Mouse (Mus musculus) cerebellum, postnatal 14 days (tissue): ENCODE data around the gene Macrod1.

Source experiments
- DNase-seq, 2 experiments: peaks; one replicate each; pipeline ENCODE4 v3.0.0; 2021; ENCODE audit warnings: mixed read lengths in 2 of 2

Gene Macrod1

GRCm38 (mm10) chr19:7083035-7083794 is 26.6 kb downstream of the Macrod1 start:
- no peak for DNase-seq

DNA sequence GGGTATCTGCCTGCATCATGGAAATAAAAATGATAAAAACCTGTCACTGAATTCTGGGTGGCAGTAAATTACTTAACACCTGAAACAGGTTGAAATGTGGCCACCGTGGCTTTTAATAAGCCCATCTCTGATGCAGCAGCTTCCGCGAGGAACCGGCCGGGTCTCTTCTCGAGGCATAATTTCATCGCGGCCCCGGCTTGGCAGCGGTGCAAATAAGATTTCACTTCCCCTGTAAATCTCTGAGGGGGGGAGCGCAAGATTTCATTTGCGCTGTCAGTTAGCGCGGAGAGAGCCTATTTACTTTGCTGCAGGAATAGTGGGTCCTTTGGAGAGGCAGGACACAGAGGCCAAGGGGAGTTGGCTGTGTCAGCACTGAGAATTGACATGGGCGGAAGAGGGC is 28.1 kb downstream of the Macrod1 start:
- no peak for DNase-seq

DNA sequence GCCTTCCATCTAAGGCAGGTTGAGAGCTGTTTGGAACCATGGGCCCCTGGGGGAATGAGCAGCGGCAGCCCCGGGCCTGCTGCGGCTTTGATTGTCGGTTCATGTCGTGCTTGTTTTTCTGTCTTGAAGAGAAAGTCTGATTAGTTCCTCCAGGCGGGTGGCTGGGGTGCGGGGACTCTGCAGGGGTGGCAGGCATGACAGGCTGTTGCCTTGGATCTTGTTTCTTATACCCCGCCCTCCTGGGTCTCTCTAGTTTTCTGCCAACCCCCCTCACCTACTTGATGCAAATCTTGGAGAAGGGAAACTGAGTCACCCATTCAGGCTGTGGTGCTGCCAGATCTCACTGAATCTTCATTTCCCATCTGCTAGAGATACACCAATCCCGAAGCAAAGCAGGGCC is 31.9 kb downstream of the Macrod1 start:
- DNase-seq: no peak

GRCm38 (mm10) chr19:7089050-7089449 is 32.4 kb downstream of the Macrod1 start:
- no peak for DNase-seq

GRCm38 (mm10) chr19:7089842-7090251 is 33.2 kb downstream of the Macrod1 start:
- no peak for DNase-seq

- peak; percentile 70 to 78 for DNase-seq
These were observed 33.9 kb downstream of the Macrod1 start for GRCm38 (mm10) chr19:7090369-7091064.

GRCm38 (mm10) chr19:7091448-7092050 is 34.9 kb downstream of the Macrod1 start:
- DNase-seq: no peak

DNA sequence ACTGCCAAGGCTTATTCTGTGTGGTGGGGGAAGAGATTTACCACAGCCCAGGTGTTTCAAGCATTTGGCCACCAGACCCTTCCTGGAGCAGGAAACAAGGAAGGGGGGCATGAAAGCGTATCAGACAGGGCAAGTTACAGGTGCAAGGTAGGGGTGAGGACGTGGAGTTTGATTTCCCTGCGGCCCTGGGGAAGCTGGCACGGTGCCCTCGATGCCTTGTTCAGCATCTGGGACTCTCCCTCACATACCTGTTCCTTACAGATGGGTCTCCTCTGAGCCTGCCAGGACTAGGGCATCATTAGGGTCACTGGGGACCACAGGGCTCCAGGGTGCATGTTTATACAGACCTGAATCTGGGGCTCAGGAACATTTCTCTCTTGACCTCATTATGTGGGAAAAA is 36.1 kb downstream of the Macrod1 start:
- DNase-seq: peak in 1 of 2 experiments; percentile 47

- DNase-seq: no peak
These were observed 43.1 kb downstream of the Macrod1 start for GRCm38 (mm10) chr19:7099620-7100155.

- DNase-seq: no peak
These were observed 45.4 kb downstream of the Macrod1 start for GRCm38 (mm10) chr19:7102039-7102438.

- no peak for DNase-seq
These were observed 46.9 kb downstream of the Macrod1 start for GRCm38 (mm10) chr19:7103349-7103992.

DNA sequence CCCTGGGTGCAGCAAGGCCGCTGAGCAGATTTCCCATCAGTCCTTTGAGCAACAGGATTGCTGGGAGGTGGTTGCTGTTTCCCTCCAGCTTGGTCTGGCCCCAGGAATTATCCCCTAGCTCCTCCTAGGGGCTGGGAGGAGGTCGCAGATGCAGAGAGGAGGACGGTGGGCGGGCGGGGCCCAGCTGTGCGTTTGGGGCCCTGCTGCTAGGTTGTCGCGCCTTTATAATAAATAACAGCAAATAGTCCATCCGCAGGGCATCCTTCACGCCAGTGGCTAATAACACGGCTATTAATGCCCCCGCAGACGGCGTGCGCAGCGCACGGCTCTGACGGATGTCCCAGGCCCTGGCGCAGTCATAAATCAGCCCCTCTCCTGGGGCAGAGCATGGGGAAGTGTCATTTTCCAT is 47.4 kb downstream of the Macrod1 start:
- no peak for DNase-seq

DNA sequence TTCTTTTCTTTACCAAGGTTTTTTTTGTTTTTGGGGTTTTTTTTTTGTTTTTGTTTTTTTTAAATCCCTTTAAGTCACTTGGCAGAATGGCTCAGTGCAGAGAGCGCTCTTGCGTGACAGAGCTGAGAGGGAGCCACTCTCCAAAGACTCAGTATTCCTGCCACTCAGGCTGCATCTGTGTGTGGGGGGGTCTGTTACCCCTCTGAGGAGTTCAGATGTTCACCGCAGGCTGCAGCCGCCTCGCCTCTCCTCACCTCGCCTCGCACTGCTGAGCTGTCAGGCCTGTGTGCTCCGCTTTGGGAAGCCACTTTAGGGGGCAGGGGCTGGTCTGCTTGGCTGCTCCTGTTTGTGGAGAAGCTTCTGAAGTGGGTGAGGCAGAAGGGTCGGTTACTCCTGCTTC is 48.9 kb downstream of the Macrod1 start, which contains the start of gene Flrt1:
Gene Flrt1, minus strand, starts transcription at position 186 of the 400 bp plus-strand sequence.
- no peak for DNase-seq

DNA sequence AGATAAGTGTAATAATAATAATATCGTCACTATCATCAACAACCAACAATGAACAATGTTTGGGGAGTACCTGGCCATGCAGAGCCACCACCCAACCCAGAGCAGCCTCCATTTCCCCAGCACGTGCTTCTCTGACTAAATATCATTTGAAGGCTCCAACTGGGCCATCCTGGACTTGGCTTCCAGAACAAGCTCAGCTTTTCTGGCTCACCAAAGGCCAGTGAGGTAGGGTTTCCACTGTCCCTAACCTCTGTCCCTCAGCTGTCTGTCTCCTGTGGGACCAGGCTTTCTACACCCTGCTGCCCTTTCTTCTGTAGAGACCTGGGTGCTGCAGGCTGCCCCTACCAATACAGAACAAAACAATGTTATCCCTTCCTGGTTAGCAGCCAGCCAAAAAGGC is 50.0 kb downstream of the Macrod1 start:
- DNase-seq: no peak

DNA sequence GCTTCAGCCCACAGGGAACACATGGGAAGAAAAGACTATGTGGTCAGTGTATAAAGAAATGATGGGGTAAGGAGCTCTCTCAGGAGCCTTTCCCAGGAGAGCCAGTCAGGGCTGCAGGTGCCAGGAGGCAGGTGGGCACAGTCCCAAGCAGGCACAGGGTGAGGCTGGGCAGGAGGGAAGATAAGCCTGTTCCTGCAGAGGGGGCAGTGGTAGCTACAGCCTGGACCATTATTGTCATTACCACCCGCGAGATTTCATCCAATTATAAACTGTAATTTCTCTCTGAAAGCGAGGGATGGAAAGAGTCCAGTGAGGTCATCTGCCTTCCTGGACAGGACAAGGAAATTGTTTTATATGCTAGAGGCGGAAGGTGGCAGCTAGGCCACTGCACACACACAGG is 50.6 kb downstream of the Macrod1 start:
- DNase-seq: no peak

GRCm38 (mm10) chr19:7108114-7108905 is 51.7 kb downstream of the Macrod1 start:
- peak in 1 of 2 experiments; percentile 56 for DNase-seq

DNA sequence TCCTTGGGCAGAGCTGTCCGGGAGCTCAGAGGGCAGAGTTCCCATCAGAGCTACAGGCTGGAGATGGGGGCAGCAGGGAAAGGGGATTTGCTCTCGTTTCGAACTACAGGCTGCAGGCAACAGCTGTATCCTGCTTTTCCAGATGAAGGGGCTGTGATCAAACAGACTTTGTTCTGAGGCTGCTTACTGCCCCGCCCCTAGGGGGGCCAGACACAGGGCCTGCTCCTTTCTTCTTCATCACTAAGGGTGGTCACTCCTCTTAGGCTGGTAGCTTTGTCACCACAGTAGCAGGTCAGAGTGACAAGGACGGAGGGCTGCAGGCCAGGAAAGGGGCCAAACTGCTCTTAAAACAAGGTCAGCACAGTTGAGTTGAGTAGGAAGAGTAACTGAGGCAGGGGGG is 53.5 kb downstream of the Macrod1 start:
- no peak for DNase-seq

DNA sequence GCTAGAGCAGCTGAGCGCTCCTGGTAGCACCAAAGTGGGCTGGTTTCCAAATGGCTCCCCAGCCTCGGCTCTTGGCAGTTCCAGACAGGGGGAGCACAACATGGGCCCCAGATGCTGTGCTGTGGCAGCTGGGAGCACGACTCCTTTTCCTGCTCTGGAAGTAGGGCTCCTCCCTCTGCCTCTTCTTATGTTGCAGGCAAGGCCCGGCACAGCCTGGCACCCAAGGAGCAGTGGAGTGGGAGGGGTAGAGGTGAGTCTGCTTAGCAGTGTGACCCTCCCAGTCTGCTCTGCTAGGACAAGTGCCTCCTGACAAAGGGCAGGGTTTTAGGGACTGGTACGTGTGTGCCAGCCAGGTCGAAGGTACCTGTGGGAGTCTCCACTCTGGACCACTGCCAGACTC is 54.3 kb downstream of the Macrod1 start:
- DNase-seq: no peak

- DNase-seq: no peak
These were observed 54.7 kb downstream of the Macrod1 start for GRCm38 (mm10) chr19:7111309-7111708.

GRCm38 (mm10) chr19:7111710-7112109 is 55.1 kb downstream of the Macrod1 start:
- DNase-seq: no peak

DNA sequence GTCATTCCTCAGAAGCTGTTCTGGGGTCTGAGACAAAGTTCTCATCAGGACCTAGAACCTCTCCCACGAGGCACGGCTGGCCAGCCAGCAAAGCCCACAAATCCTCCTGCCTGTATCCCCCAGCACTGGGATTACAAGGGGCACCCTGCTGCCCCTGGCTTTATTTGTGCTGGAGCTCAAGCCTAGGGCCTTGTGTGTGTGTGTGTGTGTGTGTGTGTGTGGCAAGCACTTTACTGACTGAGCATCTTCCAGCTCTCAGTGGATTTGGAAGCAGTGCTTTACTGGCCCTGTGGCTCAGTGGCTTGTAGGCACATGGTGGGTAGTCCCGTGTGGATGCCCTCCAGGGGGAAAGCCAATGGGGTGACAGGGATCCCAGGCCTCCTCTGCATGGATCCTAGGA is 56.0 kb downstream of the Macrod1 start:
- no peak for DNase-seq

DNA sequence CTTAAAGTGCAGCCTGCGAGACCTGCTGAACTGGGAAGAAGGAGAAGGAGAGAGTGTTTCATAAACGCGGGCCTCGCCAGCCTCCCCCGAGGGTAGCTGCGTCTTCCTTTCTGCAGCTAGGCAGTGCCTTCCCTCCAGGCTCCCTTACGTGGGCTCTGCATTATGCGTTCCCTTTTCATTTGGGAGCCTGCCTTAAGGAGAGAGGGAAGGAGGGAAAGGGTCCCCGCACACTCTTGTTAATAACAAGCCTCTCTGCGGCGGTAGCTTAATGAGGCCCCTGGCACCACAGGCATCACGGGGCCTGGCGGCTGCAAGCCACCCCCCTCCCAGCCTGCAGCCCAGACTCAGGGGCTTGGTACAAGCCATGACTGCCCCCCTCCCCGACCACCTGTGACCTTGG is 57.0 kb downstream of the Macrod1 start:
- DNase-seq: no peak
